Mouse (Mus musculus) left cerebral cortex, postnatal 25 days (tissue): Measurements from ENCODE around the gene Cltb. TPM values are rescaled to one million over a fixed set of nuclear protein-coding genes. Genes with fewer than 3 reads are reported as not detected.

ENCODE experiments used
- DNase-seq, 2 experiments: peaks; one replicate each; pipeline ENCODE4 v3.0.0; 2022; ENCODE audit warnings: low spot score in 2 of 2, mixed read lengths in 1 of 2
- intact Hi-C: fragments of 180-260 bp; cut with DNase I; formaldehyde crosslinking; loops from one replicate; pipeline ENCODE4 v1.15.1; 2025
- microRNA-seq, 2 experiments: library from miRNA; unstranded; fragments of <30 nt; microRNA quantifications; one replicate each; pipeline ENCODE4 v1.2.0; 2022
- total RNA-seq, 2 experiments: library from RNA; stranded (reverse); gene quantifications; 2 replicates each; pipeline ENCODE4 v1.2.3; 2021

Cltb gene
- total RNA-seq, 2 experiments from 2014 or later, result 308 to 312 TPM

GRCm38 (mm10) chr13:54568380-54568779 is 42.8 kb downstream of the Cltb start:
- DNase-seq, result no peak
- intact Hi-C loops, result no loop called here

GRCm38 (mm10) chr13:54565594-54566345 is 45.4 kb downstream of the Cltb start:
- intact Hi-C loops, result loop anchor here (1.0 kb wide), 1 partner anchor 25 kb away; the partner anchor contains the start of genes Higd2a and Nop16

GRCm38 (mm10) chr13:54565201-54565581 is 46.0 kb downstream of the Cltb start, which contains the start of gene 4833439L19Rik:
Gene 4833439L19Rik, minus strand, starts transcription at chr13:54565435.
- intact Hi-C loops, result loop anchor here (1.0 kb wide), 1 partner anchor 25 kb away; the partner anchor contains the start of genes Higd2a and Nop16
- peak; percentile 95 to 96 for DNase-seq

More at GRCm38 (mm10) chr13:54565594-54566345, 45.4 kb downstream of the Cltb start:
- peak; percentile 38 to 60 for DNase-seq

- intact Hi-C loops, result loop anchor here (1.0 kb wide), 1 partner anchor 26 kb away; the partner anchor contains the start of genes Higd2a and Nop16
- no peak for DNase-seq
These were observed 46.6 kb downstream of the Cltb start for GRCm38 (mm10) chr13:54564232-54565200.

- DNase-seq, result no peak
- intact Hi-C loops, result no loop called here
These were observed 48.6 kb downstream of the Cltb start for GRCm38 (mm10) chr13:54562562-54562961.

- intact Hi-C loops, result no loop called here
- DNase-seq, result peak in 1 of 2 experiments; percentile 61
These were observed 50.5 kb downstream of the Cltb start for GRCm38 (mm10) chr13:54560608-54561007.

- DNase-seq, result no peak
- intact Hi-C loops, result loop anchor here (10.0 kb wide), 1 partner anchor 445 kb away; no protein-coding TSS in a partner anchor
These were observed 51.5 kb downstream of the Cltb start for GRCm38 (mm10) chr13:54559656-54560055.

- peak in 1 of 2 experiments; percentile 24 for DNase-seq
- intact Hi-C loops, result loop anchor here (10.0 kb wide), 1 partner anchor 443 kb away; no protein-coding TSS in a partner anchor
These were observed 53.5 kb downstream of the Cltb start for GRCm38 (mm10) chr13:54557652-54558051.

GRCm38 (mm10) chr13:54556796-54557195 is 54.3 kb downstream of the Cltb start:
- intact Hi-C loops, result loop anchor here (10.0 kb wide), 1 partner anchor 442 kb away; no protein-coding TSS in a partner anchor
- DNase-seq, result peak in 1 of 2 experiments; percentile 61

- intact Hi-C loops, result loop anchor here (10.0 kb wide), 1 partner anchor 441 kb away; no protein-coding TSS in a partner anchor
- no peak for DNase-seq
These were observed 55.0 kb downstream of the Cltb start for GRCm38 (mm10) chr13:54556176-54556575.

GRCm38 (mm10) chr13:54548036-54548435 is 63.1 kb downstream of the Cltb start:
- DNase-seq, result no peak
- intact Hi-C loops, result no loop called here

Small RNA genes lying within 50 kb of the gene (microRNA-seq; reads per million reads assigned to microRNA genes)
- 0 reads per million in 2 experiments for gene Gm24195

Other genes with a start within 250 kb of the Cltb start
- gene Cplx2, start 240.0 kb downstream of the Cltb start, total RNA-seq, result 100 to 1,000 TPM; 714 to 786 TPM
- gene Thoc3, start 142.5 kb downstream of the Cltb start, total RNA-seq, result 10 to 100 TPM; 33.4 to 35.6 TPM
- 10 to 100 TPM; 13.5 to 14.4 TPM for gene Simc1, start 107.6 kb downstream of the Cltb start, total RNA-seq
- gene 4833439L19Rik, start 45.9 kb downstream of the Cltb start, total RNA-seq, result 100 to 1,000 TPM; 137 to 143 TPM
- gene Arl10, start 36.3 kb downstream of the Cltb start, total RNA-seq, result 10 to 100 TPM; 22.0 to 24.0 TPM
- 10 to 100 TPM; 19.7 to 26.9 TPM for gene Nop16, start 21.3 kb downstream of the Cltb start, total RNA-seq
- gene Higd2a, start 21.1 kb downstream of the Cltb start, total RNA-seq, result 100 to 1,000 TPM; 151 TPM
- 10 to 100 TPM; 51.6 to 61.1 TPM for gene Faf2, start 10.4 kb upstream of the Cltb start, total RNA-seq
- gene Rnf44, start 82.6 kb upstream of the Cltb start, total RNA-seq, result 100 to 1,000 TPM; 166 to 176 TPM
- under 1 TPM; 0.14 to 0.23 TPM for gene Cdhr2, start 90.1 kb upstream of the Cltb start, total RNA-seq
- gene Gprin1, start 138.5 kb upstream of the Cltb start, total RNA-seq, result 100 to 1,000 TPM; 120 to 145 TPM
- 100 to 1,000 TPM; 785 to 906 TPM for gene Sncb, start 155.3 kb upstream of the Cltb start, total RNA-seq
- not detected for gene Eif4e1b, start 172.7 kb upstream of the Cltb start, total RNA-seq
- gene Tspan17, start 178.0 kb upstream of the Cltb start, total RNA-seq, result 10 to 100 TPM; 69.3 to 79.1 TPM